Mouse (Mus musculus) testis, adult 2 months (tissue): Measurements from ENCODE around the gene Capza1. TPM values are rescaled to one million over a fixed set of nuclear protein-coding genes. Genes with fewer than 3 reads are reported as not detected.
A peak's percentile ranks its signal among the peaks of the same experiment; 100 is the strongest.

Experiments
- H3K27ac ChIP-seq: fragments of 200-500 bp; 2 replicates; pipeline ENCODE4 v1.5.1; 2012; ENCODE audit warnings: low read depth, low read length; ENCODE audit not compliant: control insufficient read depth, insufficient read depth
- H3K27me3 ChIP-seq: fragments of 200-500 bp; 2 replicates; pipeline ENCODE4 v1.6.1; 2012; ENCODE audit warnings: mild to moderate bottlenecking, low read length, moderate library complexity; ENCODE audit not compliant: control insufficient read depth, insufficient read depth
- H3K36me3 ChIP-seq: fragments of 200-500 bp; 2 replicates; pipeline ENCODE4 v1.6.1; 2012; ENCODE audit warnings: mild to moderate bottlenecking, low read length; ENCODE audit not compliant: control insufficient read depth, insufficient read depth
- H3K4me1 ChIP-seq: fragments of 200-500 bp; 2 replicates; pipeline ENCODE4 v1.6.1; 2012; ENCODE audit warnings: low read length; ENCODE audit not compliant: control insufficient read depth, insufficient read depth
- H3K4me3 ChIP-seq: fragments of 200-500 bp; 2 replicates; pipeline ENCODE4 v1.5.1; 2012; ENCODE audit warnings: low read depth, mild to moderate bottlenecking, low read length, moderate library complexity, mixed read lengths; ENCODE audit not compliant: control insufficient read depth
- CTCF ChIP-seq: fragments of 200-500 bp; IDR thresholded peaks from 2 replicates; pipeline ENCODE4 v1.5.1; 2012; ENCODE audit warnings: low read depth, mild to moderate bottlenecking, inconsistent platforms, low read length, moderate library complexity; ENCODE audit not compliant: control insufficient read depth, insufficient read depth, insufficient replicate concordance
- POLR2A ChIP-seq: fragments of 200-500 bp; IDR thresholded peaks from 2 replicates; pipeline ENCODE4 v1.6.1; 2012; ENCODE audit warnings: low read depth, mild to moderate bottlenecking, inconsistent platforms, low read length, moderate library complexity; ENCODE audit not compliant: control insufficient read depth
- polyA plus RNA-seq: library from polyadenylated mRNA; depleted of rRNA; stranded (reverse); fragments of >200 nt; gene quantifications from 2 replicates; pipeline ENCODE4 v1.2.3, GENCODE M21; 2012; rRNA removed

Capza1 gene
- polyA plus RNA-seq, 1 experiment: 84.4 TPM

DNA sequence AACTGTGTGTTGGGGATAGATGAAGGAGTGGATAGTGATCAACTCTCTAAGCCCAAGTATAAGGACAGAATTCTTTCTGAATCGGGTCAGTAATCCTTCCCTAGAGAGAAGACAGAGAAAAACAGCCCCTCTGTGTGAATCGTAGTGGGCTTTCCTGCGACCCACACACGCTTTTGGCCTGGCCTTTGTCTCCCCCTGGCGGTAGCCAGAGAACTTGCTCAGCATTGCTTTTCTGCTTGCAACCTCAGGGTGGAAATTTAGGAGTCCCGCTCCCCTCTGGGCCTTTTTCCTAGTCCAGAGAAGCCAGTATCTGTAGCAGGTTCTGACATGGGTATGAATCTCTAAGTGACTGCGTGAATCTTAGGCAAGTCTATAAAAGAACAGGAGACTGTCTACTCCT lies 84.4 kb downstream of the Capza1 start:
- peak overlapping the region; percentile 39 for H3K4me3 ChIP-seq
- TF ChIP-seq POLR2A (no peak), CTCF (peak; percentile 90)
- H3K27me3 ChIP-seq: no peaks in the 10 kb centered on the region; the same call in 1 of the 2 replicates
- peaks cover 18% of the 10 kb centered on the region for H3K4me1 ChIP-seq
- no peaks in the 10 kb centered on the region for H3K36me3 ChIP-seq
- no peak overlapping the region for H3K27ac ChIP-seq

DNA sequence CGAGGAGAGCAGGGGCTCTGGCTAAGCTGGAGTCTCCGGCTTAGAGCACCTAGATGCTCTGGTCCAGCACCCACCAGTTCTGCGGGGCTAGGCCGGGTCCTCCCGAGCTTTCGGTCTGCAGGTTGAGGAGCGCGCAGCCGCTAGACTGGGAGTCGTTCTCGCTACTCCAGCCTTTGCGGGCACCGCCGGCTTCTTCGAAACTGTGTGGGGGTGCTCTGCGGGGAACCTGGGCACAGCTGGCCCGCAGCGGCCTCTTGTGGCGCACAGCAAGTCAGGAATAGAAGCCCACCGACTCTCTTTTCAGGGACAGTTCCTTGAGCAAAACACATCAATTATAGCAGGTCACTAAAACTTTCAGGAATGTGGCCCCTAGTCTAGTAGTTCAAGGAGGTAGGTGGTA lies 87.0 kb downstream of the Capza1 start:
- peaks cover 15% of the 10 kb centered on the region for H3K4me1 ChIP-seq
- H3K36me3 ChIP-seq: no peaks in the 10 kb centered on the region
- no peaks in the 10 kb centered on the region; the same call in 1 of the 2 replicates for H3K27me3 ChIP-seq
- H3K4me3 ChIP-seq: peak overlapping the region; percentile 0; the same call in 1 of the 2 replicates
- TF ChIP-seq POLR2A (no peak), CTCF (no peak)
- H3K27ac ChIP-seq: no peak overlapping the region

DNA sequence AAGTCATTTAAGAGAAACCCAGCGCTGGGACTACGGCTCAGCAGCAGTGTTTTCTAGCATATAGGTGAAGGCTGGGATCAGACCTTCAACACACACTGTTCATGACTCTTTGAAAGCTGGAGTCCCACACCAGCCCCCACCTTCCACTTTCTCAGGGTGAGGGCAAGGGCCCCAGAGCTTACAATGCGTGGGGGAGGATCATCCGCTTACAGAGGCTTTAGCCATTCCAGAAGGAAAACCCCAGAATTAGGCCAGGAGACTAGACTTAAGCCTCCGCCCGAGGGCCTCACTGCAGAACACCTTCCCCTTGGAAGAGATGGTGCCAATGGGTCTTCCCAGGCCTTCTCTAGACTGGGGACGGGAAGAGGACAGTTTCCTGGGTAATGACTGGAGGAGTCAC lies 91.0 kb downstream of the Capza1 start:
- Histone ChIP-seq H3K4me1 (peaks cover 4% of the 10 kb centered on the region), H3K4me3 (no peak overlapping the region)

More for the DNA sequence above, 91.0 kb downstream of the Capza1 start:
- TF ChIP-seq CTCF (no peak), POLR2A (no peak)
- Histone ChIP-seq H3K27me3 (no peaks in the 10 kb centered on the region), H3K36me3 (no peaks in the 10 kb centered on the region), H3K27ac (no peak overlapping the region)

Other genes starting within 250 kb of the Capza1 start
- gene Slc16a1, start 225.8 kb downstream of the Capza1 start, polyA plus RNA-seq: 9.9 and 11.6 TPM in 2 replicates
- gene Ppm1j, start 83.4 kb downstream of the Capza1 start, polyA plus RNA-seq: 178 and 205 TPM in 2 replicates
- gene Fam19a3, start 82.7 kb downstream of the Capza1 start, polyA plus RNA-seq: 9.1 and 12.6 TPM in 2 replicates
- 4.8 and 6.3 TPM in 2 replicates for gene Rhoc, start 76.1 kb downstream of the Capza1 start, polyA plus RNA-seq
- gene Mov10, start 45.9 kb downstream of the Capza1 start, polyA plus RNA-seq: 8.7 and 9.4 TPM in 2 replicates
- 16.4 TPM in 2 replicates for gene St7l, start 500 bp downstream of the Capza1 start, polyA plus RNA-seq
- gene Wnt2b, start 97.4 kb upstream of the Capza1 start, polyA plus RNA-seq: 1.5 and 1.7 TPM in 2 replicates
- 7.4 and 7.6 TPM in 2 replicates for gene Cttnbp2nl, start 188.6 kb upstream of the Capza1 start, polyA plus RNA-seq
- gene 4930564D02Rik, start 202.3 kb upstream of the Capza1 start, polyA plus RNA-seq: 1.2 and 1.8 TPM in 2 replicates